Mouse (Mus musculus) kidney, adult 18-20 months (tissue): Measurements from ENCODE around the gene Pla2g2d.
"Not testable (repeated sequence)": the region's sequence is repeated elsewhere in the genome, so short reads cannot be mapped to it uniquely, and the experiment has no call there.

ENCODE experiments used
- DNase-seq: peaks from one replicate; pipeline ENCODE4 v3.0.0; 2021

The Pla2g2d gene

GRCm38 (mm10) chr4:138785721-138786120, 10.2 kb downstream of the Pla2g2d start:
- DNase-seq, result no peak

GRCm38 (mm10) chr4:138786141-138786540, 10.6 kb downstream of the Pla2g2d start:
- DNase-seq, result no peak

DNA sequence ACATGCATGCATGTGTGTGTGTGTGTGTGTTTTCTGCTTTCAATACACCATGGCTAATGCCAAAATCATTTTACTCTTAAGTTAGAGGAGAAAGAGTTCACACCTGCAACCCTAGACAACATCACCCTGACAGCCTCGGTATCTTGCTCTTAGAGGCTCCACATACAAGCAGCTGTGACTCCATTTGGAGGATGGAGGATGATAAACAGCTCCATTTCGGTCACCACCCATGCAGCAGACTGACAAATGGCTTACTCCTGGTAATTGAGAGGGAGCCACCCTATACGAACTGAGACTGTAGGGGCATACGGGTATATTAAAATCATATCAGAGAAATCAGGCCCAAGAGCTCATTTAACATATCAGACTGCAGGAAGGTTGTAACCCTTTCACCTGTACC, 12.8 kb downstream of the Pla2g2d start:
- no peak for DNase-seq

- DNase-seq, result no peak
These were observed 15.9 kb downstream of the Pla2g2d start for GRCm38 (mm10) chr4:138791452-138791851.

GRCm38 (mm10) chr4:138792599-138792998, 17.1 kb downstream of the Pla2g2d start:
- peak; percentile 23 for DNase-seq

- DNase-seq, result peak; percentile 37
These were observed 17.7 kb downstream of the Pla2g2d start for GRCm38 (mm10) chr4:138793276-138793675.

- DNase-seq, result no peak
These were observed 18.8 kb downstream of the Pla2g2d start for GRCm38 (mm10) chr4:138794344-138794743.

DNA sequence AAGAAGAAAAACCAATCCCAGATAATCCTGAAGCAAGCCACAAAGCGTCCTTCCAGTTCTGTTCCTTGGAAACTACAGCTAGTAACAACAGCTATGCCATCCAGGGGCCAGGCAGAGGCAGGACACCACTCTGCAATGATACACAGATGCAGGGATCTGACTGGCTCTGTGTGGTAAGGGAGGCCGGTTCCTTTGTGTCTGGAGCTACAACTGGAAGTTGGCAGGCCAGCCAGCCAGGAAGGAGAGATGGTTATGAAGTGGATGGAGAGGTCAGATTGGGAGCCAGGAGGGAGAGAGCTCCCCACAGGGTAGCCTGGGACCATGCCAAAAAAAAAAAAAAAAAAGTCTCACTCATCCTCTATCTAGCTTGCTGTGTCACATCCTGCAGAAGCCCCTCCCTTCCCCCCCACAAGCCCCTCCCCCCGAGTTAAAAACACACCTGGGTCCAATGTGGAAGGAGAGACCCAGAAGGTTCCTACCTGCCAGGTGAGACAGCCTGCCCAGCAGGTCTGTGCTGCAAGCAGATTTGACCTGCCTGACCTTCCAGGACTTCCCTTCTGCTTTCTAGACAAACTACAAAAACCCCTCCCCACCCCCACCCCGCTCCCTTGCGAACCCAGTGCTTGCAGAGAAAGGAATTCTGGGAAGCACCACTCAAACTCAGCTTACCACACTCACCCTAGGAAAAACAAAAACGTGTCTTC, 21.1 kb downstream of the Pla2g2d start:
- DNase-seq, result no peak

- DNase-seq, result no peak
These were observed 21.7 kb downstream of the Pla2g2d start for GRCm38 (mm10) chr4:138797217-138797570.

GRCm38 (mm10) chr4:138800134-138800744, 24.7 kb downstream of the Pla2g2d start:
- DNase-seq, result peak; percentile 67

GRCm38 (mm10) chr4:138801631-138802030, 26.1 kb downstream of the Pla2g2d start:
- DNase-seq, result no peak

DNA sequence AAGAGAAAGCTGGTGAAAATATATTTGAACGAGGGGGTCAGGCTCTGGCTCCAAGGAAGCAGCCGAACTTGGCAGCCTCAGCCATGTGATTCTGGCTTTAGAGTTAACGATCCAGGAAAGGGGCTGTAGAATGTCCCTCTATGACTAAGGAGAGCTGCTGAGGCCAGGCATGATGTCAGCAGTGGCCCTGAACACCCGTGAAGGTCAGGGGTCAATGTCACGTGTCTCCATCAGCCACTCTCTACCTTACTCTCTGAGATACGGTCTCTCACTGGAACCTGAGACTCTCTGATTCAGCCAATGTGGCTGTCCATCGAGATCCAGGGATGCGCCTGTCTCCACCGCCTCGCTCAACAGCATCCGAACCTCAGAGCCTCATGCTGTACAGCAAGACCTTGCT, 27.4 kb downstream of the Pla2g2d start:
- no peak for DNase-seq

- no peak for DNase-seq
These were observed 29.7 kb downstream of the Pla2g2d start for GRCm38 (mm10) chr4:138805248-138805647.

DNA sequence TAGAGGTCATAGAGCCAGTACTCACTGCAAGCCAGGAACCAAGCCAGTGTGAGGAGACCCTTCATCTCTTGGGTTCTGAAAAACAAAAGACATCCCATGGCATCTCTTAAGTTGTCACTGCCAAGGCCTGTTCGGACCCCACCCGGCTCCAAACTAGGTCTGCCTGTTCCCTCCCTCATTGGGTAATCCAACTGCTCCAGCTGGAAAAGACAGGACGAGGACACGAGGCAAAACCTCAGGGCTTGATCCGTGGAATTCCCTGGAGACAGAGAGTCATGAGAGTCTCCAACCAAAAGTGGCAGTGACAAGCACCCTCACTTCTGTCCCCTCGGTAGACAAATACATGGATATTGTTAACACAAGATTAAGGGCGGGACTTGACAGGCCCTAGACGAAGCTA, 30.6 kb downstream of the Pla2g2d start:
- no peak for DNase-seq

DNA sequence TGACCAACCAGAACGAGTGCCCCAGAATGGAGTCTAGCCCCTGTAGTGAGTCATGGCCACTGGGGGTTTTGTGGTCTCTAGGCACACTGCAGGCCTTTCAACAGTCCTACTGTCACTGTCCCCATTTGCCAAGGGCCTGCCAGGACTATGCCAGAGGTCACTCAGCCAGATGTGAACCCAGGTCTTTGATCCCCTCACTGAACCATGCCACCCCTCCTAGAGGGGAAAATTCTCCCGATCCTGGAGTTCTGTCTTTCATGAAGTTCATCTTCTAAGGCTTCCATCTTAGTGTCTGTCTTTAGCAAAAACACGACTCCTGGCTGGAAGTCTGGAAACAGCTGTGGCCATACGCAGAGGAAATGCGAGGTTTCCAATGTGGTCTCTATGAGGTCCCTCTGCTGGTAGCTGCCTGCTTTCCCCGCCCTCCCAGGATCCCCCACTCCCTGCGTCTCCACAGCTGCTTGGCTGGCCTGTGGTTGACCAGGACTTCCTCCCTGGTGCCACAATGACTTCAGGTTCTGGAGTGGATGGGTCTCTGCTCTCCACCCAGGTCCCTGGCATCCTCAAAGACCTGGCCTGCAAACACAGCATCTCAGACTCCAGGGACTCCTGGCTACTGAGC, 31.5 kb downstream of the Pla2g2d start:
- DNase-seq, result no peak

DNA sequence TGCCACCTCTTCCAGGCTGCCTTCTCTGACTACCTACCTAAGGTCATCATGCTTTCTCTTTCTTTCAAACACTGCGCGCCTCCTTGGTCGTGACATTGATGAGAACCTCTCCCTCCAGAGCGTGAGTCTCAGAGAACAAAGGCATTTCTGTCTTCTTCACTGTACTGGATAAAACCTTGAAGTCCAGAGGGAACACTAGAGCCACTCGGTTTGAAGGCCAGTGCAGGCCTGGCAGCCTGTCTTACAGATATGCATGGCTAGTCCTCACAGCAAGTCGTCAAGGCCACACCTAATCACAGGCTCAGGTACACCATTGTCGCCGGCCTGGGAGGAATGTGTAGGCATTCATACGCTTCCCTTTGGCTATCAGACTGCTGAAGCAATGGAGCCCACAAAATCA, 40.6 kb downstream of the Pla2g2d start:
- DNase-seq, result no peak

DNA sequence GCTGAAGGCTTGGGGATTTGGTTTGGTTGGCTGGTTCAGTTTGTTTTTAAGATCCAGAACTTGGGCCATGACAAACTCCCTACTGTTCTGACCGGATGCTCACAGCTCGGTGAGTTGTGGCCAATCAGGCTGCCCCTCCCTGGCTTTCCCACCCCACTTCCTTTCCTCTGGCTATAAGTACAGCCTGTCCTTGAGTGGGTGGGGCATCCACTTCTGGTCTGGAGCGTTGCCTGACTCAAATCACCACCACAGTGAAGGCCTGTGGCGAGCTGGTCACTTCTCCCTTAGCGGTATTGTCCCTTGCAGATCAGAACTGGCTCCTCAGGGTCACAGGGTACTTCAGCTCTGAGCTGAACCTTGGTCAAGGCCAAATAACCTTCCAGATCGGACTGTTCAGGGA, 42.2 kb downstream of the Pla2g2d start:
- no peak for DNase-seq

DNA sequence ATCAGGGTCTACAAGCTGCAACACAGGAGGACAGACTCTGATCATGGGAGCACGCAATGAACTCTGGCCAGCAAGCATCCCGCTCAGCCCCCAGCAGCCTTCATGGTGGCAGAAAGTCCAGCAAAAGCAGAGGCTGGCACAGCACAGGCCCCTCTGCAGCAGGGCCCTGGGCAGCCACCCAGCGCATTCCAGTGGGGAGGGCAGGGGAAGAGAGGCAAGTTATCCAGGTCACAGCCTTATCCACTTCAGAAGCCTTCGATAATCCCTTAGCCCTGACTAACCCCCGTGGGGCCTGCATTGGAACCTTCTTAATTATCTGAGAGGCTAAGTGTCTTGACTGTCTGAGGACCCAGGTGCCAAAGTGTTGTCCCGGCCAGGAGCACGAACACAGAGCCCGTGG, 43.6 kb downstream of the Pla2g2d start:
- DNase-seq, result peak; percentile 73

GRCm38 (mm10) chr4:138821036-138821435, 45.5 kb downstream of the Pla2g2d start:
- no peak for DNase-seq

GRCm38 (mm10) chr4:138824161-138824560, 48.6 kb downstream of the Pla2g2d start:
- not testable (repeated sequence) for DNase-seq

DNA sequence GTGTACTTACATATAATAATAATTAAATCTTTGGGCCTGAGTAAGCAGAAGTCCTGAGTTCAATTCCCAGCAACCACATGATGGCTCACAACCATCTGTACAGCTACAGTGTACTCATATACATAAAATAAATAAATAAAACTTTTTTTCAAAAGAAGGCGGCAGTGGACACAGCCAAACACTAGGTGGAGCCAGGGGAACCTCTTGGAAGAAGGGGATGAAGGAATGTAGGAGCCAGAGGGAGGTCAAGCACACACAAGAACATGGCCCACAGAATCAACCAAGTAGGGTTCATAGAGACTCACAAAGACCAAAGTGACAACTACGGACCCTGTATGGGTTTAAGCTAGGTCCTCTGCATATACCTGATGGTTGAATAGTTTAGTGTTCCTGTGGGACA, 49.1 kb downstream of the Pla2g2d start:
- peak; percentile 22 for DNase-seq

DNA sequence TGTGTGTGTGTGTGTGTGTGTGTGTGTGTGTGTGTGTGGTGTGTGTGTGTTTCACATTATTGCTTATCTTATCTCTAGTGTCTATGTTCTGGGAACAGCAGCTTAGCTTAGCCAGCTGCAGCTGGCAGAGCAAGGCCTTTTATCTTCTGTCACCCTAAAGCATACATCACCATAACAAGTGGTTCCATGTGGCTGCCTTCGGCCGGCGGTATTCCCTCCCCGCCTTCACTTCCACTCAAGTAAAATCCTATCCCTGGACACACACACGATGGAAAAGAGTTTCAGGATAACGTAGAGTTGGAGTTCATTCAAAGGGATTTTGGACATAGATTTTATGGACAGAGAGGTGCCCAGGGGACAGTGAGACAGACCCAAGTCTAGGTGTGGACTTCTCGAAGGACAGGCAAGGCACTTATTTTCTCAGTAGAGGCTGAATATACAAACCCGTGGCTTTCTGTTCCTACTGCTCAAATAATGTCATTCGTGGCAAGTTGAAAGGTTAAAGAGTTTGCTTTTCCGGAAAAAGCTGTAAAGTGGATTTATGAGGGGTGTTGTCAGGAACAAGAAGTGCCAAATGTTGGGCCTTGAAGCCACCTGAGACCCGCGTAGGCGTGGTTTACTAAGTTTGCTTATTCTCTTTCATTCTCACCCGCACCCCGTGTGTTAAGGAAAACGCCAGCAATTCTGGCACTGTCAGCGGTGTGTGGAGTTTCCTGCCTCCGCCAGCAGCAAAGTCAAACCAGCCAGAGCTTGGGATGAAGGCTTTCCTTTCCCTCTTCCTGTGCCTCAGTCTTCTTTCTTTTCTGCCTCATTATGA, 50.4 kb downstream of the Pla2g2d start:
- peak; percentile 14 for DNase-seq

GRCm38 (mm10) chr4:138827147-138827546, 51.6 kb downstream of the Pla2g2d start:
- no peak for DNase-seq
